Mouse (Mus musculus): Measurements from ENCODE around the gene Elp5. TPM values are rescaled to one million over a fixed set of nuclear protein-coding genes. Genes with fewer than 3 reads are reported as not detected.
"Not testable (repeated sequence)": the region's sequence is repeated elsewhere in the genome, so short reads cannot be mapped to it uniquely, and the experiment has no call there.

Gene Elp5
- polyA plus RNA-seq, 1 experiment from 2014 or later = 124 TPM

DNA sequence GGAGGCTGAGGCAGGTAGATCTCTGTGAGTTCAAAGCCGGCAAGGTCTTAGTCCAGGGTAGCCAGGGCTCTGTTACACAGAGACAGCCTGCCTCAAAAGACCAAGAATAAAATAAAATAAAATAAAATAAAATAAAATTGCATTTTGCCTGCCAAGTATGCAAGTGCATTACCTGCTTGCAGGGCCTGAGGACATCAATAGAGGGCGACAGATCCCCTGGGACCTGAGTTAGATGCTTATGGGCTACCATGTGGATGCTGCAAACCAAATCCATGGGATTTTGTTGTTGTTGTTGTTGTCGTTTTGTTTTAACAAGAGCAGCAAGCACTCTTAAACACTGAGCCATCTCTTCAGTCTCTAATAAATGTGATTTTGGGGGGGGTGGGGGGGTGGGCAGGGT, 50.1 kb downstream of the Elp5 start:
- WGBS = 40% methylated on average over 3 of the region's 3 CpGs
- H3K4me1 ChIP-seq (ENCODE audit: insufficient read depth, low read length) = peaks cover 22% of the 10 kb centered on the region
- no peak overlapping the region for H3K4me3 ChIP-seq (ENCODE audit: low read length)
- ATAC-seq (ENCODE audit: low FRiP score, low TSS enrichment) = no peak
- no peak overlapping the region for H3K4me2 ChIP-seq (replicated peaks; ENCODE audit: low read depth, low read length)
- no peaks in the 10 kb centered on the region for H3K36me3 ChIP-seq (ENCODE audit: insufficient read depth, low read length)
- H3K27me3 ChIP-seq (ENCODE audit: insufficient read depth, low read length) = peaks cover 10% of the 10 kb centered on the region; the same call in 1 of the 2 replicates
- no peak overlapping the region for H3K9ac ChIP-seq (replicated peaks; ENCODE audit: low read length)
- H3K27ac ChIP-seq (ENCODE audit: low read length) = no peak overlapping the region
- H3K9me3 ChIP-seq (ENCODE audit: low read length) = no peaks in the 10 kb centered on the region

- WGBS = 74% methylated on average over 8 of the region's 8 CpGs
- Histone ChIP-seq H3K27ac (ENCODE audit: low read length) (no peak overlapping the region), H3K4me3 (ENCODE audit: low read length) (no peak overlapping the region), H3K4me1 (ENCODE audit: insufficient read depth, low read length) (peaks cover 17% of the 10 kb centered on the region), H3K36me3 (ENCODE audit: insufficient read depth, low read length) (no peaks in the 10 kb centered on the region), H3K9me3 (ENCODE audit: low read length) (no peaks in the 10 kb centered on the region), H3K27me3 (ENCODE audit: insufficient read depth, low read length) (peaks cover 6% of the 10 kb centered on the region; the same call in 1 of the 2 replicates), H3K9ac (replicated peaks; ENCODE audit: low read length) (no peak overlapping the region), H3K4me2 (replicated peaks; ENCODE audit: low read depth, low read length) (no peak overlapping the region)
- ATAC-seq (ENCODE audit: low FRiP score, low TSS enrichment) = no peak
Observed at GRCm38 (mm10) chr11:69931769-69932168, 50.5 kb downstream of the Elp5 start.

DNA sequence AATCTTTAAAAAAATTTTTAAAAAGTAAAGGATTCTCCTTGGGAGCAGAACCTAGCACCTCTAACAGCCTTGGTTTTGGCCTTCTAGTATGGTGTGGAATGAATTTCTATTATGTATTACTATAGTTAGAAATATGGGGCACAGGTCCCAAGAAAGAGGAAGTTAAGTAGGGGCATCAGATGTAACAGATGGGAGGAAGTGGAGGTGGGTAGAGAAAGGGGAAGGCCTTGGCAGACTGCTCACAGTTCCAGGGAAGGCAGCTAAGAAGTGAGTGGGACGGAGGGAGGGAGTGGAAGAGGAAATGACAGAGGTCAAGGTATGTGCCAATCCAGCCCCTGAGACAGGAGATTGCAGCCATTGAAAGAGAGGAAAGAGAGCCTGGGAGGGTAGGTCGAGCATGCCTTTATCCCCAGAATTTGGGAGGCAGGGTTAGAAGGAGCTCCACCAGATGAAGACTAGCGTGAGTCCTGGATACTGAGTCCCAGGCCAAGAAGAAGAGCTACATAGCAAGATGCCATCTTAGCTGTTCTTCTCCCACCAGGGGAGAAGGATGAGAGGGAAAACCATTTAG, 51.3 kb downstream of the Elp5 start:
- no peak for ATAC-seq (ENCODE audit: low FRiP score, low TSS enrichment)
- Histone ChIP-seq H3K9me3 (ENCODE audit: low read length) (no peaks in the 10 kb centered on the region), H3K9ac (replicated peaks; ENCODE audit: low read length) (no peak overlapping the region), H3K4me3 (ENCODE audit: low read length) (no peak overlapping the region), H3K4me1 (ENCODE audit: insufficient read depth, low read length) (peaks cover 10% of the 10 kb centered on the region), H3K36me3 (ENCODE audit: insufficient read depth, low read length) (no peaks in the 10 kb centered on the region), H3K27ac (ENCODE audit: low read length) (no peak overlapping the region), H3K27me3 (ENCODE audit: insufficient read depth, low read length) (peaks cover 4% of the 10 kb centered on the region; the same call in 1 of the 2 replicates), H3K4me2 (replicated peaks; ENCODE audit: low read depth, low read length) (no peak overlapping the region)
- WGBS = 64% methylated on average over 3 of the region's 3 CpGs

DNA sequence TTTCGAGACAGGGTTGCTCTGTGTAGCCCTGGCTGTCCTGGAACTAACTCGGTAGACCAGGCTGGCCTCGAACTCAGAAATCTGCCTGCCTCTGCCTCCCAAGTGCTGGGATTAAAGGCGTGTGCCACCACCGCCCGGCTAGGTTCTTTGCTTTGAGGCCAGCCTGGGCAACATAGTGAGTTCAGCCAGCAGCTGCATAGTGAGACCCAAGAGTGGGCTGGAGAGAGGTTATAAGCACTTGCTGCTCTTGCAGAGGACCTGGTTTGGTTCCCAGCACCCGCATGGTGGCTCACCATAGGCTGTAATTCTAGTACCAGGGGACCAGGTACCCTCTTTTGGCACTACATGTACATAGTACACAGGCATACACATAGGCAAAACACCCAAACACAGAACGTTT, 52.1 kb downstream of the Elp5 start:
- H3K36me3 ChIP-seq (ENCODE audit: insufficient read depth, low read length); H3K27ac ChIP-seq (ENCODE audit: low read length); ATAC-seq (ENCODE audit: low FRiP score, low TSS enrichment); H3K9me3 ChIP-seq (ENCODE audit: low read length); H3K27me3 ChIP-seq (ENCODE audit: insufficient read depth, low read length); H3K4me1 ChIP-seq (ENCODE audit: insufficient read depth, low read length); H3K9ac ChIP-seq (replicated peaks; ENCODE audit: low read length); H3K4me3 ChIP-seq (ENCODE audit: low read length); H3K4me2 ChIP-seq (replicated peaks; ENCODE audit: low read depth, low read length): not testable (repeated sequence)
- 89% methylated on average over 8 of the region's 8 CpGs for WGBS

GRCm38 (mm10) chr11:69929712-69930111, 52.6 kb downstream of the Elp5 start:
- Histone ChIP-seq H3K4me2 (replicated peaks; ENCODE audit: low read depth, low read length) (no peak overlapping the region), H3K9me3 (ENCODE audit: low read length) (no peaks in the 10 kb centered on the region), H3K4me3 (ENCODE audit: low read length) (no peak overlapping the region), H3K9ac (replicated peaks; ENCODE audit: low read length) (no peak overlapping the region), H3K4me1 (ENCODE audit: insufficient read depth, low read length) (no peaks in the 10 kb centered on the region; the same call in 1 of the 2 replicates), H3K36me3 (ENCODE audit: insufficient read depth, low read length) (no peaks in the 10 kb centered on the region), H3K27ac (ENCODE audit: low read length) (no peak overlapping the region), H3K27me3 (ENCODE audit: insufficient read depth, low read length) (no peaks in the 10 kb centered on the region)
- 79% methylated on average over 4 of the region's 4 CpGs for WGBS
- ATAC-seq (ENCODE audit: low FRiP score, low TSS enrichment) = no peak

DNA sequence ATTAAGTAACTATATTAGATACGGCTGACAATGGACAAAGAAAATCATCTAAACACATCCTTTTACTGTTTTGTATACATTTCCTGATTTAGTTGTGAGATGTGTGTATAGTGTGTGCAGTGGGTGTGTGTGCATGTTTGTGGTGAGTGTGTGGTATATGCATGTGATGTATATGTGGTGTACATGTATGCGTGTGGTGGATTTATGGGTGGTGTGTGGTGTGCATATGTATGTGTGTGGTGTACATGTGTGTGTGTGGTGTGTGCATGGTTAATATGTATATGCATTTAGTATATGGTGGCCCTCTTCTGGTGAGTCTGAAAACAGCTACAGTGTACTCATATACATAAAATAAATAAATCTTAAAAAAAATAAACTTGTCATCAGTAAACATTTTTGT, 54.8 kb downstream of the Elp5 start:
- H3K9ac ChIP-seq (replicated peaks; ENCODE audit: low read length) = no peak overlapping the region
- no peak overlapping the region for H3K4me3 ChIP-seq (ENCODE audit: low read length)
- WGBS = 99% methylated on average over 2 of the region's 2 CpGs
- no peaks in the 10 kb centered on the region for H3K9me3 ChIP-seq (ENCODE audit: low read length)
- H3K27me3 ChIP-seq (ENCODE audit: insufficient read depth, low read length) = no peaks in the 10 kb centered on the region
- no peak for ATAC-seq (ENCODE audit: low FRiP score, low TSS enrichment)
- no peak overlapping the region for H3K4me2 ChIP-seq (replicated peaks; ENCODE audit: low read depth, low read length)
- H3K27ac ChIP-seq (ENCODE audit: low read length) = no peak overlapping the region
- peaks cover 5% of the 10 kb centered on the region; the same call in 1 of the 2 replicates for H3K4me1 ChIP-seq (ENCODE audit: insufficient read depth, low read length)
- no peaks in the 10 kb centered on the region for H3K36me3 ChIP-seq (ENCODE audit: insufficient read depth, low read length)

GRCm38 (mm10) chr11:69922796-69923195, 59.5 kb downstream of the Elp5 start:
- Histone ChIP-seq H3K4me3 (ENCODE audit: low read length) (no peak overlapping the region), H3K36me3 (ENCODE audit: insufficient read depth, low read length) (peaks cover 11% of the 10 kb centered on the region), H3K4me1 (ENCODE audit: insufficient read depth, low read length) (peaks cover 23% of the 10 kb centered on the region), H3K9ac (replicated peaks; ENCODE audit: low read length) (peak overlapping the region; percentile 76; the same call in 1 of the 2 replicates), H3K4me2 (replicated peaks; ENCODE audit: low read depth, low read length) (0 out of 2 replicates have a peak overlapping the region, but pooled peaks have one; percentile 57), H3K9me3 (ENCODE audit: low read length) (no peaks in the 10 kb centered on the region), H3K27ac (ENCODE audit: low read length) (peak overlapping the region; percentile 97), H3K27me3 (ENCODE audit: insufficient read depth, low read length) (no peaks in the 10 kb centered on the region)
- WGBS = 60% methylated on average over 3 of the region's 3 CpGs
- ATAC-seq (ENCODE audit: low FRiP score, low TSS enrichment) = no peak

DNA sequence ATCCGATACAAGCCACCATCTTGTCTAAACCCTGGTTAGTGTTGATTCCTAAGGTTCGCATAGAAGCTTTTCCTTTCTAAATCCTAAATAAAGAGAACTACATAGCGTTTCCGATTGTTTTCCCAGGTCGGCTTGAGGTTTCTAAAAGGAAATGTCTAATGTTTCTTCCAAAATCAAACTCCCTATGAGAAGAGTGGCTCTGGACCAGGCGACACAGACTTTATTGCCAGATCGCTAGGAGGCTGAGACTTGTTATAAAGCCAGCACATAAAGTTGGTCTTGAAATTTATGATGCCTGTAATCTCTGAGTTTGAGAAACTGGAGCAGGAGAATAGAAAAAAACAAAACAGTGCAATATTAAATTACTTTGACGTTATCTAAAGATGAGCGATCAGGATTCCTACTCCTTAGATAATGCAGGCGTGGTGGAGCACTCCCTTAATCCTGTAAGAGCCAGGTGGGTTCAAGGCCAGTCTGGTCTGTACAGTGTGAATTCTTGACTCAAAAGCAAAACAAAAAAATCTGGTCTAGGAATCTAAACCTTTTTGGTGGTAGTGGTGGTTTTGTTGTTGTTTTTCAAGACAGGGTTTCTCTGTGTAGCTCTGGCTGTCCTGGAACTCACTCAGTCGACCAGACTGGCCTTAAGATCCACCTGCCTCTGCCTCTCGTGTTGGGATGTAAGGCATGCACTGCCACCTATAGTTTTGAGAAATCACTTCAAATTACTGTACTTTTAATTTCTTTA, 60.1 kb downstream of the Elp5 start:
- WGBS = 2% methylated on average over 12 of the region's 12 CpGs

GRCm38 (mm10) chr11:69921114-69922011, 61.0 kb downstream of the Elp5 start, which contains the start of gene Eif5a:
Eif5a (minus strand) TSS chr11:69921958.
- peaks cover 21% of the 10 kb centered on the region for H3K36me3 ChIP-seq (ENCODE audit: insufficient read depth, low read length)
- peaks cover 23% of the 10 kb centered on the region for H3K4me1 ChIP-seq (ENCODE audit: insufficient read depth, low read length)
- H3K4me2 ChIP-seq (replicated peaks; ENCODE audit: low read depth, low read length) = peak within 1 kb of the TSS; percentile 91
- peak within 1 kb of the TSS; percentile 97 for H3K27ac ChIP-seq (ENCODE audit: low read length)
- H3K27me3 ChIP-seq (ENCODE audit: insufficient read depth, low read length) = no peaks in the 10 kb centered on the region
- ATAC-seq (ENCODE audit: low FRiP score, low TSS enrichment) = peak; percentile 97
- no peaks in the 10 kb centered on the region for H3K9me3 ChIP-seq (ENCODE audit: low read length)
- H3K4me3 ChIP-seq (ENCODE audit: low read length) = peak within 1 kb of the TSS; percentile 95
- WGBS = under 1% methylated on average over 78 of the region's 78 CpGs
- H3K9ac ChIP-seq (replicated peaks; ENCODE audit: low read length) = peak within 1 kb of the TSS; percentile 98

More for the DNA sequence above, 60.1 kb downstream of the Elp5 start:
- Histone ChIP-seq H3K27me3 (ENCODE audit: insufficient read depth, low read length) (no peaks in the 10 kb centered on the region), H3K4me2 (replicated peaks; ENCODE audit: low read depth, low read length) (peak overlapping the region; percentile 57), H3K4me3 (ENCODE audit: low read length) (peak overlapping the region; percentile 95), H3K4me1 (ENCODE audit: insufficient read depth, low read length) (peaks cover 23% of the 10 kb centered on the region), H3K9ac (replicated peaks; ENCODE audit: low read length) (peak overlapping the region; percentile 76), H3K36me3 (ENCODE audit: insufficient read depth, low read length) (peaks cover 17% of the 10 kb centered on the region), H3K9me3 (ENCODE audit: low read length) (no peaks in the 10 kb centered on the region), H3K27ac (ENCODE audit: low read length) (peak overlapping the region; percentile 97)
- no peak for ATAC-seq (ENCODE audit: low FRiP score, low TSS enrichment)
